Mouse (Mus musculus): ENCODE measurements at regions not wholly inside any gene's neighbourhood (a gene's known extent, or its start where the extent isn't known, plus 50 kb on each side); places are given as distances from the start of the nearest gene placed in this dataset.

DNA sequence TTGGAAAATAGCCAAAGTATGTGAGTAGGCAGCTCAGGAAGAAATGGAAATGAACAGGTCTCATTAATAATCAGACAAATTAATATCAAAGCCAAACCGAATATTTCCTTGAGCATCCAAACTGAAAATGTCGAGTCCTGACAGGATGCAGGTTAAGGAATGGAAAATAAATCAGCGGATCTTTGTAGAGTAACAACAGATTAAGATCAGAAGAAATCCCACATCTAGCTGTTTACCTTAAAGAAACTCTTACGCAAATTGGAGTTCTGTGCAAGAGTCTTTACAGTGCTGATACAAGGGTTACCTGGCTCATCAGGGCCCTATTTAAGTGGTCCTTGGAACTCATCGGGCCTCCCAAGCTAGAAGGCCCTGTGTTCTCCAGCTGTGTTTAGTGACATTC lies 92.0 kb downstream of the Gm19935 start:
- Histone ChIP-seq H3K4me1 (ENCODE audit: control insufficient read depth, insufficient read depth, low read length) (no peaks in the 10 kb centered on the region), H3K9me3 (replicated peaks; ENCODE audit: control insufficient read depth, low read length, poor library complexity, severe bottlenecking) (no peaks in the 10 kb centered on the region), H3K36me3 (ENCODE audit: control insufficient read depth, insufficient read depth, low read length) (no peaks in the 10 kb centered on the region), H3K9ac (ENCODE audit: low read depth, low read length) (no peak overlapping the region), H3K4me2 (ENCODE audit: low read length) (no peak overlapping the region), H3K27ac (ENCODE audit: low read length) (no peak overlapping the region), H3K4me3 (ENCODE audit: low read depth, low read length) (no peak overlapping the region), H3K27me3 (ENCODE audit: control insufficient read depth, insufficient read depth, low read depth, low read length) (no peaks in the 10 kb centered on the region)
- WGBS, result 87% methylated on average over 5 of the region's 5 CpGs
- no peak for ATAC-seq

- peaks cover 4% of the 10 kb centered on the region; the same call in 1 of the 2 replicates for H3K4me1 ChIP-seq (ENCODE audit: control insufficient read depth, insufficient read depth, low read length)
- WGBS, result 58% methylated on average over 3 of the region's 3 CpGs
- no peak overlapping the region for H3K9ac ChIP-seq (ENCODE audit: low read depth, low read length)
- no peak overlapping the region for H3K4me3 ChIP-seq (ENCODE audit: low read depth, low read length)
- no peaks in the 10 kb centered on the region for H3K27me3 ChIP-seq (ENCODE audit: control insufficient read depth, insufficient read depth, low read depth, low read length)
- H3K36me3 ChIP-seq (ENCODE audit: control insufficient read depth, insufficient read depth, low read length), result no peaks in the 10 kb centered on the region
- no peak overlapping the region; the same call in 1 of the 2 replicates for H3K27ac ChIP-seq (ENCODE audit: low read length)
- H3K4me2 ChIP-seq (ENCODE audit: low read length), result no peak overlapping the region
- ATAC-seq, result no peak
- no peaks in the 10 kb centered on the region for H3K9me3 ChIP-seq (replicated peaks; ENCODE audit: control insufficient read depth, low read length, poor library complexity, severe bottlenecking)
These were observed 100.8 kb downstream of the Gm19935 start for GRCm38 (mm10) chr8:90716436-90716835.

GRCm38 (mm10) chr8:90708524-90708923 lies 108.7 kb downstream of the Gm19935 start:
- ATAC-seq, result peak; percentile 42; the same call in 1 of the 2 replicates
- Histone ChIP-seq H3K4me3 (ENCODE audit: low read depth, low read length) (no peak overlapping the region), H3K4me1 (ENCODE audit: control insufficient read depth, insufficient read depth, low read length) (peaks cover 4% of the 10 kb centered on the region; the same call in 1 of the 2 replicates), H3K27ac (ENCODE audit: low read length) (0 out of 2 replicates have a peak overlapping the region, but pooled peaks have one; percentile 17), H3K4me2 (ENCODE audit: low read length) (peak overlapping the region; percentile 27), H3K9ac (ENCODE audit: low read depth, low read length) (no peak overlapping the region), H3K36me3 (ENCODE audit: control insufficient read depth, insufficient read depth, low read length) (no peaks in the 10 kb centered on the region), H3K9me3 (replicated peaks; ENCODE audit: control insufficient read depth, low read length, poor library complexity, severe bottlenecking) (no peaks in the 10 kb centered on the region), H3K27me3 (ENCODE audit: control insufficient read depth, insufficient read depth, low read depth, low read length) (no peaks in the 10 kb centered on the region)
- WGBS, result 5% methylated on average over 5 of the region's 5 CpGs

GRCm38 (mm10) chr8:90692516-90692915 lies 124.7 kb downstream of the Gm19935 start:
- no peaks in the 10 kb centered on the region for H3K9me3 ChIP-seq (replicated peaks; ENCODE audit: control insufficient read depth, low read length, poor library complexity, severe bottlenecking)
- no peaks in the 10 kb centered on the region for H3K36me3 ChIP-seq (ENCODE audit: control insufficient read depth, insufficient read depth, low read length)
- H3K4me1 ChIP-seq (ENCODE audit: control insufficient read depth, insufficient read depth, low read length), result peaks cover 4% of the 10 kb centered on the region; the same call in 1 of the 2 replicates
- H3K4me2 ChIP-seq (ENCODE audit: low read length), result no peak overlapping the region
- H3K9ac ChIP-seq (ENCODE audit: low read depth, low read length), result no peak overlapping the region
- ATAC-seq, result no peak
- 94% methylated on average over 3 of the region's 3 CpGs for WGBS
- no peak overlapping the region for H3K4me3 ChIP-seq (ENCODE audit: low read depth, low read length)
- no peaks in the 10 kb centered on the region for H3K27me3 ChIP-seq (ENCODE audit: control insufficient read depth, insufficient read depth, low read depth, low read length)
- H3K27ac ChIP-seq (ENCODE audit: low read length), result no peak overlapping the region

- H3K36me3 ChIP-seq (ENCODE audit: control insufficient read depth, insufficient read depth, low read length), result no peaks in the 10 kb centered on the region
- no peak for ATAC-seq
- H3K27ac ChIP-seq (ENCODE audit: low read length), result no peak overlapping the region
- WGBS, result 93% methylated on average over 2 of the region's 2 CpGs
- H3K4me1 ChIP-seq (ENCODE audit: control insufficient read depth, insufficient read depth, low read length), result peaks cover 4% of the 10 kb centered on the region; the same call in 1 of the 2 replicates
- no peak overlapping the region for H3K4me3 ChIP-seq (ENCODE audit: low read depth, low read length)
- no peak overlapping the region for H3K4me2 ChIP-seq (ENCODE audit: low read length)
- no peaks in the 10 kb centered on the region for H3K27me3 ChIP-seq (ENCODE audit: control insufficient read depth, insufficient read depth, low read depth, low read length)
- H3K9ac ChIP-seq (ENCODE audit: low read depth, low read length), result no peak overlapping the region
- no peaks in the 10 kb centered on the region for H3K9me3 ChIP-seq (replicated peaks; ENCODE audit: control insufficient read depth, low read length, poor library complexity, severe bottlenecking)
These were observed 132.1 kb downstream of the Gm19935 start for GRCm38 (mm10) chr8:90685076-90685475.

GRCm38 (mm10) chr8:90670471-90671057 lies 146.6 kb downstream of the Gm19935 start:
- Histone ChIP-seq H3K27me3 (ENCODE audit: control insufficient read depth, insufficient read depth, low read depth, low read length) (no peaks in the 10 kb centered on the region), H3K9me3 (replicated peaks; ENCODE audit: control insufficient read depth, low read length, poor library complexity, severe bottlenecking) (no peaks in the 10 kb centered on the region), H3K9ac (ENCODE audit: low read depth, low read length) (peak overlapping the region; percentile 51), H3K4me3 (ENCODE audit: low read depth, low read length) (peak overlapping the region; percentile 23), H3K4me2 (ENCODE audit: low read length) (peak overlapping the region; percentile 52), H3K36me3 (ENCODE audit: control insufficient read depth, insufficient read depth, low read length) (no peaks in the 10 kb centered on the region), H3K27ac (ENCODE audit: low read length) (peak overlapping the region; percentile 67), H3K4me1 (ENCODE audit: control insufficient read depth, insufficient read depth, low read length) (peaks cover 11% of the 10 kb centered on the region)
- peak; percentile 82 for ATAC-seq
- WGBS, result under 1% methylated on average over 14 of the region's 14 CpGs

DNA sequence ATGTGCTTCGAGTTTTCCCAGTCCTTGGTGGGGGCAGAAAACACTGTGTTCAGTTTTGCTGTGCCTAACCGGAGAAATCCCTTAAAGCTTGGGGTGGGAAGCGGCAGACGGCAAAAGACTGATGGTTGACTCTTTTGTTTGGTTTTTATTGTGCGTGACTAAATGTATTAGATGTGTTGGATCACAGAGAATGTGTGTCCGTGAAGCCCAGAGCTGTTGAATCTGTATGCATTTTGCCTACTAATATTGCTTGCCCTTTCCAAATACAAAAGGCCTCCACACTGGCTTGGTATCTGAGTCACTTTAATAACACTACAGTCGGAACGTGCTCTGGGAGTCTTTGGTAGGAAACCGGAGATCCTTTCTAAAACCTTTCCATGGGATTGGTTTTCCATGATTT lies 147.8 kb downstream of the Gm19935 start:
- H3K27ac ChIP-seq (ENCODE audit: low read length), result no peak overlapping the region; the same call in 1 of the 2 replicates

DNA sequence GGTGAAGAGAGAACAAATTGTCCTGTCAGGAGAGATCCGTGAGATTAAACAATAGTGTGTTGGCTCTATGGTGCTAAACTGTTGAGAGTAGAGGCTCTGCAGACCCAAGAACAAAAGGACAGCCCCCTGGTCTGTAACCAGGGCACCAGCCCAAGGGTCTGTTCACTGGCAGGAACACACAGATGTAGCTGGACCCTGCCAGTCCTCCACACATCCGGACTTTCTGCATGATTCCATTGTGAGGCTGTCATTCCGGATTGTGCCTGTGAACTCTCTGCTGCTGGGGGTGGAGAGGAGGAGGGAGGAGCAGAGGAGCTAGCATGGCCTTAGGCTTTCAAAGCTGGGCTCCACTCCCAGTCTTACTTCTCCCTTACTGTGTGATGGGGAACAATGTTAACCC lies 158.1 kb downstream of the Gm19935 start:
- H3K27ac ChIP-seq (ENCODE audit: low read length), result no peak overlapping the region

More for the DNA sequence above, 147.8 kb downstream of the Gm19935 start:
- ATAC-seq, result no peak
- H3K4me3 ChIP-seq (ENCODE audit: low read depth, low read length), result no peak overlapping the region
- no peak overlapping the region for H3K9ac ChIP-seq (ENCODE audit: low read depth, low read length)
- H3K36me3 ChIP-seq (ENCODE audit: control insufficient read depth, insufficient read depth, low read length), result no peaks in the 10 kb centered on the region
- no peaks in the 10 kb centered on the region for H3K27me3 ChIP-seq (ENCODE audit: control insufficient read depth, insufficient read depth, low read depth, low read length)
- WGBS, result 19% methylated on average over 9 of the region's 9 CpGs
- peaks cover 11% of the 10 kb centered on the region for H3K4me1 ChIP-seq (ENCODE audit: control insufficient read depth, insufficient read depth, low read length)
- H3K9me3 ChIP-seq (replicated peaks; ENCODE audit: control insufficient read depth, low read length, poor library complexity, severe bottlenecking), result no peaks in the 10 kb centered on the region
- H3K4me2 ChIP-seq (ENCODE audit: low read length), result no peak overlapping the region

DNA sequence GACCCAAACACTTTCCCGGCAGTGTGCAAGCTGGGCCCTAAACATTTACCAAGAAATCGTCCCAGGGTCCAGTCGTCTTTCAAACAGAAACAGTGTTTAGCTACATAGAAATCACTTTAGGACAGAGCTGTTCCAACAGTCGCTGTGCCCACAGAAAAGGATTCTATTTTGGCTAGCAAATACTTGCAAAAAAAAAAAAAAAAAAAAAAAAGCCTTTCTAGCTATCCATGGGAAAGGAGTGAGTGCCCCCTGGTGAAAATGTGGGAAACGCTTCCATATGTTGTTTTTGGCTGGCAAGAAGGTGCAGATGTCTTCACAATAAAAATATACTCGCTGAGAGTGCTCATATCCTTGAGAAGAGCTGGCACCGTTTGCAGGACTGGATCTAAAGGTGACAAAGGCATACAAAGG lies 159.5 kb downstream of the Gm19935 start:
- Histone ChIP-seq H3K4me3 (ENCODE audit: low read depth, low read length) (no peak overlapping the region), H3K27me3 (ENCODE audit: control insufficient read depth, insufficient read depth, low read depth, low read length) (no peaks in the 10 kb centered on the region), H3K36me3 (ENCODE audit: control insufficient read depth, insufficient read depth, low read length) (no peaks in the 10 kb centered on the region), H3K9me3 (replicated peaks; ENCODE audit: control insufficient read depth, low read length, poor library complexity, severe bottlenecking) (no peaks in the 10 kb centered on the region), H3K4me2 (ENCODE audit: low read length) (peak overlapping the region; percentile 31), H3K4me1 (ENCODE audit: control insufficient read depth, insufficient read depth, low read length) (peaks cover 9% of the 10 kb centered on the region), H3K9ac (ENCODE audit: low read depth, low read length) (no peak overlapping the region), H3K27ac (ENCODE audit: low read length) (peak overlapping the region; percentile 71)
- 5% methylated on average over 7 of the region's 7 CpGs for WGBS
- peak; percentile 58; the same call in 1 of the 2 replicates for ATAC-seq

More for the DNA sequence above, 158.1 kb downstream of the Gm19935 start:
- no peaks in the 10 kb centered on the region for H3K9me3 ChIP-seq (replicated peaks; ENCODE audit: control insufficient read depth, low read length, poor library complexity, severe bottlenecking)
- H3K4me1 ChIP-seq (ENCODE audit: control insufficient read depth, insufficient read depth, low read length), result peaks cover 9% of the 10 kb centered on the region
- no peaks in the 10 kb centered on the region for H3K27me3 ChIP-seq (ENCODE audit: control insufficient read depth, insufficient read depth, low read depth, low read length)
- H3K9ac ChIP-seq (ENCODE audit: low read depth, low read length), result no peak overlapping the region
- WGBS, result 5% methylated on average over 3 of the region's 3 CpGs
- H3K36me3 ChIP-seq (ENCODE audit: control insufficient read depth, insufficient read depth, low read length), result no peaks in the 10 kb centered on the region
- H3K4me2 ChIP-seq (ENCODE audit: low read length), result no peak overlapping the region
- no peak overlapping the region for H3K4me3 ChIP-seq (ENCODE audit: low read depth, low read length)
- peak; percentile 66; the same call in 1 of the 2 replicates for ATAC-seq

Measured in midbrain, embryonic 16.5 days (tissue).